Mouse (Mus musculus) midbrain, embryonic 10.5 days (tissue): Measurements from ENCODE around the gene Tmed2. TPM values are rescaled to one million over a fixed set of nuclear protein-coding genes. Genes with fewer than 3 reads are reported as not detected.
"Not testable (repeated sequence)": the region's sequence is repeated elsewhere in the genome, so short reads cannot be mapped to it uniquely, and the experiment has no call there.

Experiments
- DNase-seq: peaks from one replicate; pipeline ENCODE4 v3.0.0-alpha.2; 2017; ENCODE audit warnings: low spot score
- H3K27ac ChIP-seq: fragments of 300-500 bp; sonication (generic); replicated peaks from 2 replicates; pipeline ENCODE4 v1.5.1; 2016; ENCODE audit warnings: mild to moderate bottlenecking
- H3K27me3 ChIP-seq: fragments of 300-500 bp; sonication (generic); 2 replicates; pipeline ENCODE4 v1.6.1; 2016; ENCODE audit warnings: low read depth, mild to moderate bottlenecking; ENCODE audit not compliant: poor library complexity, severe bottlenecking
- H3K36me3 ChIP-seq: fragments of 300-500 bp; sonication (generic); 2 replicates; pipeline ENCODE4 v1.6.1; 2016; ENCODE audit warnings: mild to moderate bottlenecking, moderate library complexity
- H3K4me1 ChIP-seq: fragments of 300-500 bp; sonication (generic); 2 replicates; pipeline ENCODE4 v1.6.1; 2016
- H3K4me3 ChIP-seq: fragments of 300-500 bp; sonication (generic); 2 replicates; pipeline ENCODE4 v1.5.1; 2016; ENCODE audit warnings: mild to moderate bottlenecking, moderate library complexity
- H3K9me3 ChIP-seq: fragments of 300-500 bp; sonication (generic); replicated peaks from 2 replicates; pipeline ENCODE4 v1.6.1; 2016; ENCODE audit warnings: mild to moderate bottlenecking
- WGBS: fragments of 180-500 bp; shearing (Covaris S2); methylation state at CpG from one replicate; pipeline ENCODE4 v1.1.7; 2016; 5-methylcytosine and 5-hydroxymethylcytosine counted together
- polyA plus RNA-seq: library from polyadenylated mRNA; unstranded; fragments of >200 nt; fragmentation: Nextera tagmentation; extraction: Ambion mirVana; gene quantifications from 2 replicates; pipeline ENCODE4 v1.2.1, GENCODE M21; 2016

The Tmed2 gene
- polyA plus RNA-seq, result 466 and 495 TPM in 2 replicates

GRCm38 (mm10) chr5:124540383-124540786 is at the start of gene Tmed2:
Gene Tmed2 (plus strand): TSS chr5:124540695.
- Histone ChIP-seq H3K4me3 (peak within 1 kb of the TSS; percentile 98), H3K9me3 (no peaks in the 10 kb centered on the region), H3K27me3 (no peaks in the 10 kb centered on the region), H3K4me1 (peaks cover 20% of the 10 kb centered on the region), H3K27ac (peak within 1 kb of the TSS; percentile 90), H3K36me3 (peaks cover 32% of the 10 kb centered on the region)
- WGBS, result under 1% methylated on average over 35 of the region's 35 CpGs
- DNase-seq, result peak; percentile 94

- Histone ChIP-seq H3K36me3 (peaks cover 94% of the 10 kb centered on the region), H3K9me3 (no peaks in the 10 kb centered on the region), H3K4me3 (no peak overlapping the region), H3K27me3 (no peaks in the 10 kb centered on the region), H3K4me1 (peaks cover 18% of the 10 kb centered on the region), H3K27ac (no peak overlapping the region)
- no peak for DNase-seq
- 93% methylated on average over 4 of the region's 4 CpGs for WGBS
Measured at GRCm38 (mm10) chr5:124491732-124492131, 48.8 kb upstream of the Tmed2 start.

GRCm38 (mm10) chr5:124492618-124493017 is 47.9 kb upstream of the Tmed2 start:
- Histone ChIP-seq H3K9me3 (no peaks in the 10 kb centered on the region), H3K4me3 (no peak overlapping the region), H3K27ac (no peak overlapping the region), H3K36me3 (peaks cover 97% of the 10 kb centered on the region), H3K4me1 (peaks cover 19% of the 10 kb centered on the region), H3K27me3 (no peaks in the 10 kb centered on the region)
- WGBS, result 89% methylated on average over 4 of the region's 4 CpGs
- DNase-seq, result no peak

GRCm38 (mm10) chr5:124493455-124493854 is 47.0 kb upstream of the Tmed2 start:
- H3K27me3 ChIP-seq, result no peaks in the 10 kb centered on the region
- 89% methylated on average over 11 of the region's 11 CpGs for WGBS
- no peak overlapping the region for H3K4me3 ChIP-seq
- peaks cover 24% of the 10 kb centered on the region for H3K4me1 ChIP-seq
- DNase-seq, result no peak
- H3K27ac ChIP-seq, result no peak overlapping the region
- peaks cover 98% of the 10 kb centered on the region for H3K36me3 ChIP-seq
- no peaks in the 10 kb centered on the region for H3K9me3 ChIP-seq

- H3K4me1 ChIP-seq, result peaks cover 35% of the 10 kb centered on the region
- 70% methylated on average over 7 of the region's 7 CpGs for WGBS
- H3K36me3 ChIP-seq, result peaks cover 89% of the 10 kb centered on the region
- no peak overlapping the region for H3K4me3 ChIP-seq
- 0 out of 2 replicates have a peak overlapping the region, but pooled peaks have one; percentile 9 for H3K27ac ChIP-seq
- DNase-seq, result no peak
- H3K9me3 ChIP-seq, result no peaks in the 10 kb centered on the region
- H3K27me3 ChIP-seq, result no peaks in the 10 kb centered on the region
Measured at GRCm38 (mm10) chr5:124495547-124495946, 44.9 kb upstream of the Tmed2 start.

GRCm38 (mm10) chr5:124496614-124497514 is 43.6 kb upstream of the Tmed2 start:
- Histone ChIP-seq H3K4me3 (no peak overlapping the region), H3K27me3 (no peaks in the 10 kb centered on the region), H3K36me3 (peaks cover 89% of the 10 kb centered on the region), H3K4me1 (peaks cover 35% of the 10 kb centered on the region), H3K9me3 (no peaks in the 10 kb centered on the region), H3K27ac (no peak overlapping the region)
- 85% methylated on average over 15 of the region's 15 CpGs for WGBS
- DNase-seq, result no peak

- H3K27ac ChIP-seq, result peak overlapping the region; percentile 9; the same call in 1 of the 2 replicates
- H3K9me3 ChIP-seq, result no peaks in the 10 kb centered on the region
- no peak for DNase-seq
- 78% methylated on average over 9 of the region's 9 CpGs for WGBS
- peaks cover 89% of the 10 kb centered on the region for H3K36me3 ChIP-seq
- peaks cover 35% of the 10 kb centered on the region for H3K4me1 ChIP-seq
- no peaks in the 10 kb centered on the region for H3K27me3 ChIP-seq
- H3K4me3 ChIP-seq, result no peak overlapping the region
Measured at GRCm38 (mm10) chr5:124498221-124498876, 42.1 kb upstream of the Tmed2 start.

- no peaks in the 10 kb centered on the region for H3K9me3 ChIP-seq
- 31% methylated on average over 5 of the region's 5 CpGs for WGBS
- DNase-seq, result peak; percentile 61
- H3K4me3 ChIP-seq, result no peak overlapping the region
- H3K27ac ChIP-seq, result no peak overlapping the region; the same call in 1 of the 2 replicates
- H3K36me3 ChIP-seq, result peaks cover 89% of the 10 kb centered on the region
- peaks cover 35% of the 10 kb centered on the region for H3K4me1 ChIP-seq
- no peaks in the 10 kb centered on the region for H3K27me3 ChIP-seq
Measured at GRCm38 (mm10) chr5:124499001-124499400, 41.5 kb upstream of the Tmed2 start.

- H3K4me3 ChIP-seq, H3K27me3 ChIP-seq, DNase-seq, H3K9me3 ChIP-seq, H3K27ac ChIP-seq: not testable (repeated sequence)
- Histone ChIP-seq H3K36me3 (peaks cover 88% of the 10 kb centered on the region), H3K4me1 (peaks cover 34% of the 10 kb centered on the region)
- WGBS, result 83% methylated on average over 4 of the region's 4 CpGs
Measured at GRCm38 (mm10) chr5:124500037-124500436, 40.5 kb upstream of the Tmed2 start.

- H3K4me3 ChIP-seq, result no peak overlapping the region
- peaks cover 29% of the 10 kb centered on the region for H3K4me1 ChIP-seq
- no peaks in the 10 kb centered on the region for H3K27me3 ChIP-seq
- no peaks in the 10 kb centered on the region for H3K9me3 ChIP-seq
- WGBS, result 98% methylated on average over 3 of the region's 3 CpGs
- peaks cover 88% of the 10 kb centered on the region for H3K36me3 ChIP-seq
- no peak for DNase-seq
- no peak overlapping the region for H3K27ac ChIP-seq
Measured at GRCm38 (mm10) chr5:124500573-124500972, 39.9 kb upstream of the Tmed2 start.

- H3K36me3 ChIP-seq, result peaks cover 87% of the 10 kb centered on the region
- H3K4me3 ChIP-seq, result no peak overlapping the region
- H3K27ac ChIP-seq, result no peak overlapping the region
- H3K4me1 ChIP-seq, result peaks cover 19% of the 10 kb centered on the region
- 93% methylated on average over 10 of the region's 10 CpGs for WGBS
- no peaks in the 10 kb centered on the region for H3K27me3 ChIP-seq
- DNase-seq, result no peak
- no peaks in the 10 kb centered on the region for H3K9me3 ChIP-seq
Measured at GRCm38 (mm10) chr5:124501541-124501940, 39.0 kb upstream of the Tmed2 start.

- 66% methylated on average over 14 of the region's 14 CpGs for WGBS
- no peak for DNase-seq
- H3K9me3 ChIP-seq, result no peaks in the 10 kb centered on the region
- H3K4me3 ChIP-seq, result no peak overlapping the region
- peaks cover 87% of the 10 kb centered on the region for H3K36me3 ChIP-seq
- H3K27ac ChIP-seq, result no peak overlapping the region
- peaks cover 9% of the 10 kb centered on the region for H3K4me1 ChIP-seq
- no peaks in the 10 kb centered on the region for H3K27me3 ChIP-seq
Measured at GRCm38 (mm10) chr5:124503742-124504141, 36.8 kb upstream of the Tmed2 start.

- no peaks in the 10 kb centered on the region for H3K9me3 ChIP-seq
- no peak overlapping the region for H3K4me3 ChIP-seq
- no peak for DNase-seq
- no peak overlapping the region for H3K27ac ChIP-seq
- H3K36me3 ChIP-seq, result peaks cover 96% of the 10 kb centered on the region
- 95% methylated on average over 4 of the region's 4 CpGs for WGBS
- H3K4me1 ChIP-seq, result no peaks in the 10 kb centered on the region
- no peaks in the 10 kb centered on the region for H3K27me3 ChIP-seq
Measured at GRCm38 (mm10) chr5:124505235-124505634, 35.3 kb upstream of the Tmed2 start.
